Mouse (Mus musculus): ENCODE measurements around the gene Kcnc2.

Gene Kcnc2

DNA sequence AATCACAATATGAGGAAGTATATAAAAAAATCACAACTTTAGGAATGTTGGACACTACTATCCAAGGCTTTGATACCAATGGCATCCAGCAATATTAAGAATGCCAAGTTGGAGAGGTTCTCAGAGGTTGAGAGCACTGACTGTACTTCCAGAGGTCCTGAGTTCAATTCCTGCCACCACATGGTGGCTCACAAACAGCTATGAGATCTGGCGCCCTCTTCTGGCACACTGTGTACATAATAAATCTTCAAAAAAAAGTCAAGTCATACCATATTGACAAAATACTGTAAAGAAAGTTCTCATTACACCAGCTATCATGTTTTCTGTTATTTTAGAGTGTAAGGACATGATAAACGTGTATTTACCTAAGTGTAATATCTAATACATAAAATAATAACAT is 126.3 kb downstream of the Kcnc2 start:
- no peak for DNase-seq

DNA sequence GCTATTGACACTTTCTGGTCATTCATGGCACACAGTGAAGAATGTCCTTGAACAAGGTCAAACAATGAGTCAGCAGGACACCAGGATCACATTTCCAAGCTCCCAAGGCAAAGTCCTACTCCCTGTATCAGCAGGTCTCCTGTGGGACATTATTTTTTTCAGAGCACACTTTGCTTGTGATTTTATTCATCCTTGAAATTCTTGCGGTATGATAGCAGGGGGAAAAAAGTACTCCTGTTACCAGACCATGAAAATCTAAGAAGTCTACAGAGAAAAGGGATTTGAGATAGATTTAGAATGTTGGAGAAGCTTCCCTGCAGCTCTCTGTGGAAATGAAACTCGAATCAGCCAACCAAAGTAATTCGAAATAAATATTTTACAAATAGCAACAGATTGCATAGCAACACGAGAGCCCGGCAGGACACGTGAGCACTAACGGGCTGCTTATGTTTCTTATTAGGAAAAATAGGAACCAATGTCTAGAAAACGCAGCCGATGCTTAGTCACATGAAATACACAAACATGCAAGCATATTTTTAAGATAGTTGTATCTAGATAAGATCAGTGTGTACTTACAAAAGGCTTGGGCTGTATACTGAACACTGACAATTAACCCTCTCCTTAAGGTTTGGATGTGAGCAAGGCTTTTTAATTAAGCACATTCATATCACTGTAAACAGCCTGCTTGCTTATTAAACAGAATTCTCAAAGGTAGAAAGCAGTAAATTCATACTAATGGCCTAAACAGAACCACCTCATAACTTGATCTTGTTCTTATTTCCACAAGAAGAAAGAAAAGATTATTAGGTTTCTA is 129.9 kb downstream of the Kcnc2 start:
- no peak for DNase-seq

DNA sequence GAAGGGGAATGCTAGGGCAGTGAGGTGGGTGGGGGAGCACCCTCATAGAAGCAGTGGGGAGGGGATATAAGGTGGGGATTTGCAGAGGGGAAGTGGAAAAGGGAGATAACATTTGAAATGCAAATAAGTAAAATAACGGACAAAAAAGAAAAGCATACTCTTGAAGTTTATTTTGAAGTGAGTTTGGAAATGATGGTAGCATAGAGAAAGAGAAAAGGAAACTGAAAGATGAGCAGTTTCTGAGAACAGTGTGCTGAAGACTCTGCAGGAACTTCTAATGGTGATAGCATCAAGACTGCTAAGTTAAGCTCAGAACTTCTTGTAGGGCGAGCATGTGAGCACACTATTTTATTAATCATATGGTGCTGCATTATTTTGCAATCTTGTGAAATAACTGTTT is 138.6 kb downstream of the Kcnc2 start:
- no peak for DNase-seq

DNA sequence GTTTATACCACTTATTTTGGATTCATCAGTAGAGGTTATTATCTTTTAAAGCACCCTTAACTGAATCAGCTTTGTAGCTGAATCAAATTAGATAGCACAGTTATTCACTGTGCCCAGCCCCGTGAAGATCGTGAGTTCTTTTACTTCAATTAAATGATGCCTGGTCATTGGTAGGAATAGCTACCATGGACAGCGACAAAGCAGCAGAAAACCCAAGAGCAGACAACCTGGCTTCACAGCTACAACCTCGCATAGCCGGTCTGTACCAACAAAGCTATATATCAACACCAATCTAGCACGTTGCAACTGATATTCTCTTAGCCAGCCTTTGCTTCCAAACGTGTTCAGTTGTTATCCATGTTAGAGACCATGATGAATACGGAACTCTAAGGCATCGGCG is 152.4 kb downstream of the Kcnc2 start:
- no peak for DNase-seq

DNA sequence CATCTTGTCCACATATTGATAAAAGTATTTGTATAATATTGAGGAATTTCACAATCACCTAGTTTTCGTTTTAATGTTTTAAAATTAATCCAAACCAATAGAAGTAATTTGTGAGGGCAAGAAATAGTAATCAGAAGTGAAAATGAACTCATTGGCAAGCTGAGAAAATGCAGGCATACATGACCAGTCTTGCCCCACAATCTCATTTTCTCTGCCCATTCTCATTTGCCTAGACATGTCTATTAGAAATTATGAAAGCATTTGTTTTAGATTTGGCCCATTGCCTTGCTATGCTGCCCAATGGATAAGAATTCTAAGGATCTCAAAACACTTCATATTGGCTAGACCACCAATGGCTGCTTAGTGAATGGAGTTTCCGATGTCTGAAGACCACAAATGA is 166.0 kb downstream of the Kcnc2 start:
- no peak for DNase-seq

DNA sequence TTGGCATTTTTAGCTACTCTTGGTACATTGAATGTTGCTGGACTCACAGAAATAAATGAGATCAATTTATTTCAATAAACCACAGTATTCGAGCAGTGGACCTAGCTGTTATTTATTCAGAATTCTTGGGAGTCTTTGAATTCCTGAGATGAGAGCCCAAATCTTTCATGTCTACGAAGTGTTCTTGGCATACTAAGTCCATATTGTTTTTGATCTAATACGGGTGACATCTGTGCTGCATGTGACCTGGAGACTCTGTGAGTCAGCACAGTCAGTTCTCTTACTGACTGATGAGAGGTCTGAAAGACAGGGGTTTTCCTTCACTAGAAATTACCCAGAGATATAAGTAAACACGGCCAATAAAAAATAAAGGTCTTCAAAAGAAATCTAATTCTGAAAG is 173.7 kb downstream of the Kcnc2 start:
- no peak for DNase-seq

DNA sequence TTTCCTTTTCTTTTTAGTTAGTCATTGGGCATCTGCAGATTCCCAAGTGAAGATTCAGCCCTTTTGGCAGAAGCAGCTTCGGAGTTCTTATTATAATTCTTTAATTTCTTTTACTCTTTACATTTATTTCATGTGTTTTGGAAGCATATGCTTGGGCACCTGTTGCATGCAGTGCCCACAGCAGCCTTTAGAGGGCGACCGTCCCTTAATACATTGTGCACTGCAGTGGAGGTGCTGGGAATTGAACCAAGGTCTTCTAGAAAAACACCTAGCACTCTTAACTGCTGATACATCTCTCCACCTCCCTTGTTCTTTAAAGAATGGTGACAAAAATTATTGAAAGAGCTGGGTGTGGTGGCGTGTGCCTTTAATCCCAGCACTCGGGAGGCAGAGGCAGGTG is 180.0 kb downstream of the Kcnc2 start:
- DNase-seq = no peak

DNA sequence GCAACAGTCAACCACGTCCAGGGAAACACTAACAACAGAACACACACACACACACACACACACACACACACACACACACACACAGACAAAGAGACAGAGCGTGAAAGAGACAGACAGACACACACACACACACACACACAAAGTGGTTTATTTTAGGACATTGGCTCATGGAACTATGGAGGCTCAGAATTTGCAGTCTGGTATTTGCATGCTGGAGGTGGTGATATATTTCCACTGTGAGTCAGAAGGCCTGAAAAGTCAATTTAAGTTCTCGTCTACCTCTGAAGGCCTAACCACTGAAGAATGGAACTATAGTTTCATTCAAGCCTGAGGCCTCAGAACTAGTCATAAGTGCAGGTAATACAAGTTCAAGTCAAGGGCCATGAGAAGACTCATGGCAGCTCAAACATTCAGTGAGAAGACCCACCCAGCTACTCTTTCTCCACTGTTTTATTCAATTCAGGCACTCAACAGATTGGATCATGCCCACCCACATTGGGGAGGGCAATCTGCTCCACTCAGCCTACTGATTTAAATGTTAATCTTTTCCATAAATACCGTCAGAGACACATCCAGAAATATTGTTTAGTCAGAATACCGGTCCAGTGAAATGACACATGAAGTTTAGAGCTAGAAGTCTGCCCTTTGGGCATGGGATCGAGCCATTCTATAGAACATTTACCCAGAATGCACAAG is 197.9 kb downstream of the Kcnc2 start:
- DNase-seq = no peak

DNA sequence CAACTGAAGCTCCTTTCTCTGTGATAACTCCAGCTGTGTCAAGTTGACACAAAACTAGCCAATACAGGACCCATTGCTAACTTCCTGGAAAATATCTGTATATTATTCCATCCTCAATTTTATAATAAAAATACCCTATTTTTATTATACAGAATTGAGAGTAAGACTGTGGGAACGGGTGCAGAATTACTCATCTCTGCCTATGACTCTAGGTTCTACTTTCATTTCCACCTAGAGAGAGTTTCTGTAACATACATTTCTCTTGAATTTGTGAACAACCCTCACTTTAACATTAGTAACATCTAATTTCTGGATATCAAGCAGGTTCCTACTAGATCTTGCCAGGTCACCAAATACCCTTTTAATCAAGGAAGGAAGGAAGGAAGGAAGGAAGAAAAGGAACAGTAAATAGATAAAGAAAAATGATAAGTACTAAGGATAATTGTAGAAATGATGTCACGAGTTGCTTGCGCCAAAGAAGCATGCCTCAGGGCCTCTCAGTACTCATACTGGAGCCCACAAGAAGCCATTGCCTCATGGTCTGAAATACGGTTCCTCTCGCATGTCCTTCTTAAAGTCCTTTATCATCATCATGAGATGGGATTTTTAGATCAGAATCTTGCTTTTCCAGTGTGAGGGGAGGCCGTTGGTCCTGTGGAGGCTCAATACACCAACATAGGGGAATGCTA is 203.3 kb downstream of the Kcnc2 start:
- DNase-seq = no peak

DNA sequence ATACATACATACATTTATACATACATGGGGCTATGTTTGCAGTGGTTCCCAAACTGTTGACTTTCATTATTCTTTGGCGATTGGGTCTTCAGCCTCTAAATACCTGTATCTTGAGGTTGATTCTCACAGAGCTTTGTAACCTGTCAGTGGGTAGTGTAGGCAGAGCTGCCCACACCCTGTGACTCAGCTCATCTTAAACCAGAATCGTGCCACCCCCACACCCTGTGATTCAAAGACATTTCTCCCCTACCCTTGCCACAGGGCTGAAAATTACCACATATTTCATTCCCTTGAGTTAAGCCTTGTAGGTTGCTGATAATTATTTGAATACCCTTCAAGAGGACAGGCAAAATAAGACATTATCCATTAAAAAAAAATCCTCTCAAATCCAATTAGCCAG is 210.5 kb downstream of the Kcnc2 start:
- DNase-seq = no peak

DNA sequence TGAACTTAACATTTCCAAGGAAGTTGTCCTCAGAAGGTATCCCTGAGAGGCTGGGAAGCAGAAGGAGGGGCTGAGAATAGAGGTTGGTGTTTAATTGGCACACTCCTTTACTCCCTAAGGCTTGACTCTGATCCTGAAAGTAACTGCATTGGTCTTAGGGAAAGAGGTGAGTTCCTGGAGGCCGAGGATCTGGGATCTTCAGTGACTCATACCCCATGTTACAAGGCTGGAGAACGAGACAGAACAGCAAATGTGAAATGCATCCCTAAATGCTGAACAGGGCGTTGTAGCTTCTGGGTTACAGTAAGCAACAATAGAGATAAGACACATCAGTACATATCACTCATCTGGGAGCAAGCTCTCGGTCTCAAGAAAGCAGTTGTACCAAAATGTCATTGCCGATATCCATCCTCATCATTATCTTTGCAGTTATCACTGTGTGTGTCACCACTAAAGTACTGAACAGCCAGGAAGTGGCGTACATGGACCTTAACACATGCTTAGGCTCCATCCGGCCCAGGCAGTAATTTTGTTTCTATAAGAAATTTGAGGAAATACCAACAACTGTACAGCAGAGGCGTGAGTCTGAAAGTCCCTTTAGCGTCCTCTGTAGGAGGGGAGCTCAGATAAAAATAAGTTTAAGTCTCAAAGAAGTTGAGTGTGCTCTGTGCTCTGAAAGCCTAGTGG is 211.1 kb downstream of the Kcnc2 start:
- no peak for DNase-seq

DNA sequence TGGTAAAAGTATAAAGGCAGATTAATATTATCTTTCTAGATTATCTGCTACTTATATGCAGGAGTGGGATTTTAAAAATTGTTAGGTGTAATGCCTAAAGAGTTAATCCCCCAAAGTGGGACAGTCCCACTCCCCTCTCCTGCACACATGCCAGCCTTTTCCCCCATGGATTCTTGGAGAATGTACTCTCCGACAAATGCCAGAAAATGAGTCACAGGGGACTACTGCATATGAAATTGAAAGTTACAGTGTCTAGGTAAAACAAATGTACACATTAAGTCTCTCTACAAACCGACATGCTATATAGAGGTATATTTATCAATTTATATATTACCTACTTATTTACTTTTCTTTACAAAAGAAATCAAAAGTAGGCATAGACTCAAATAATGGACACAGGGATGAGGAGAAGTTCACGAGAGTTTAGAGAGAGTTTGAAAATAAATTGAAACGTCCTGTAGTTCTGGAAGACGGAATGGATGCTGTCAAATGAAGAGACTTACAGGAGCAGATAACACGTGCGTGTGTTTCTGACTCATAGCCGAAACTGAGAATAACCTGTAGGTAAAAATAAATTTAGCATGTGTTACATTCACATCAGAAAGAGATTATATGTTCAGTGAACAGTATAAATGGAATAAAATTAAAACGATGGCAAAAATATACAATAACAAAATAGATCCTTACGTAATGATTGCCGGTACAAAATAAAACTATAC is 213.6 kb downstream of the Kcnc2 start:
- DNase-seq = no peak

DNA sequence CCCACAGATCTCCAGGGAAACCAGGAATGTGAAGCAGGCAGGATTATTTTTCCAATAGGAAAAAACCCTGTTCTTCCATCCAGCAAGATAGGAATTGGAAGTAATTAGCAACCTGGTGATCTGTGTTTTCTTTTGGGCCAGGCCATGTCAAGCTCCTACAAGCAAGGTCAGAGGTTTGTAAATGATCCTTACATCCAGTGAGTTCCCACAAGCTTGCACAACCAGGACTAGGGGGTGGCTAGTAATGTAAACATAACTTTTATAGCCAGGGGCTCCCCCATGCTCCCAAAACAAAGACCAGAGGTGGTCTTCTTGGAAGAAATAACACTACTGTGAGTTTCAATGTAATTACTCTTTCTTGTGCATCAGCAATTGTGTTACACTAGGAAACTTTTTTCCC is 214.9 kb downstream of the Kcnc2 start:
- no peak for DNase-seq

DNA sequence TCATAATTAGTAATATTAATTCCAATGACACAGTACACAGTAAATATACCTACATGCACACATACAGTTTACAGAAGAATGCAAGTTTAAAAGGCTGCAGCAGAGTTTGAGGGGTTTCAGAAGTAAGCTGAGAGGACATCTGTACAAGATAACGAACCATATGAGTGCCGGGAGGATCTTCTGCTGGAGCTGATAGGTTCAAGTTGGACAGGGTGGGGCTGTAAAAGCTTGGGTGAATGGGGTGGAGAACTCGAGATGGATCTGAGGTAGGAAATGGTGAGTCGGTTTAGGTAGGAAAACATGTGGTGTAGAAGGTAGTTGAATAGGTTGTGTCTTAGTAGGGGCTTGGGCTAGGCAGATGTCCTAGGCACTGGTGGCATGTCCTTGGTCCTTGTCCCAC is 217.8 kb downstream of the Kcnc2 start:
- no peak for DNase-seq
